26 mouse cellular contexts compared by ENCODE assay signal in genomic region chr6:145710797-145711196, GRCm38 (mm10). TPM values are rescaled to one million over a fixed set of nuclear protein-coding genes. Genes with fewer than 3 reads are reported as not detected.
DNase-seq lines count a peak whose midpoint lies in the region; ATAC-seq and TF ChIP-seq lines count a peak whose summit lies in the region.
"Had no signal": no experiment of that assay in that cellular context is flagged by ENCODE, and none has a peak within 500 bp of the region (broad histone marks: within the 10 kb centered on the region; RNA-seq: fewer than 3 reads in every experiment).

No protein-coding gene starts in this region.

- no peak overlapping the region for H3K4me3 ChIP-seq in kidney, embryonic 16.5 days (ENCODE audit: low read length)
- no peak overlapping the region for H3K4me3 ChIP-seq in liver, postnatal 0 days (ENCODE audit: low read depth, low read length)
- H3K4me3 ChIP-seq in hindbrain, postnatal 0 days (ENCODE audit: low read length), result no peak overlapping the region
- H3K4me3 ChIP-seq: erythroblast, embryonic 14.5 days; heart, embryonic 15.5 days; hindbrain, embryonic 13.5 days; left cerebral cortex, adult 2 months; limb, embryonic 12.5 days; liver, embryonic 13.5 days; midbrain, embryonic 10.5 days; midbrain, embryonic 15.5 days; neural tube, embryonic 15.5 days; stomach, embryonic 15.5 days had no signal

- H3K36me3 ChIP-seq in kidney, embryonic 16.5 days (ENCODE audit: insufficient read depth, low read length), result no peaks in the 10 kb centered on the region
- H3K36me3 ChIP-seq in liver, postnatal 0 days (replicated peaks; ENCODE audit: insufficient read depth, low read length), result no peaks in the 10 kb centered on the region
- no peaks in the 10 kb centered on the region for H3K36me3 ChIP-seq in hindbrain, postnatal 0 days (ENCODE audit: insufficient read depth, low read length)
- H3K36me3 ChIP-seq: heart, embryonic 15.5 days; hindbrain, embryonic 13.5 days; limb, embryonic 12.5 days; liver, embryonic 13.5 days; midbrain, embryonic 10.5 days; midbrain, embryonic 15.5 days; neural tube, embryonic 15.5 days; stomach, embryonic 15.5 days had no signal

- no peak for TF ChIP-seq CTCF in liver, postnatal 0 days (IDR thresholded peaks at IDR 0.05; ENCODE audit: low read depth)
- no peak for TF ChIP-seq CTCF in hindbrain, postnatal 0 days (IDR thresholded peaks at IDR 0.05; ENCODE audit: low read depth)

- H3K27me3 ChIP-seq in kidney, embryonic 16.5 days (ENCODE audit: insufficient read depth, low read length), result no peaks in the 10 kb centered on the region
- no peaks in the 10 kb centered on the region for H3K27me3 ChIP-seq in liver, postnatal 0 days (ENCODE audit: insufficient read depth, low read length)
- no peaks in the 10 kb centered on the region for H3K27me3 ChIP-seq in hindbrain, postnatal 0 days (ENCODE audit: insufficient read depth, low read length)
- H3K27me3 ChIP-seq: heart, embryonic 15.5 days; hindbrain, embryonic 13.5 days; limb, embryonic 12.5 days; liver, embryonic 13.5 days; midbrain, embryonic 15.5 days; neural tube, embryonic 15.5 days; stomach, embryonic 15.5 days had no signal

- H3K4me1 ChIP-seq in kidney, embryonic 16.5 days (ENCODE audit: insufficient read depth, low read length), result peaks cover 8% of the 10 kb centered on the region
- no peaks in the 10 kb centered on the region for H3K4me1 ChIP-seq in liver, postnatal 0 days (ENCODE audit: insufficient read depth)
- peaks cover 7% of the 10 kb centered on the region; the same call in 1 of the 2 replicates for H3K4me1 ChIP-seq in hindbrain, postnatal 0 days (ENCODE audit: insufficient read depth, low read length)
- H3K4me1 ChIP-seq: heart, embryonic 15.5 days; liver, embryonic 13.5 days; stomach, embryonic 15.5 days had no signal

- no peak overlapping the region for H3K4me2 ChIP-seq in kidney, embryonic 16.5 days (replicated peaks; ENCODE audit: low read depth, low read length)
- H3K4me2 ChIP-seq in liver, postnatal 0 days (ENCODE audit: low read depth, low read length), result peak overlapping the region; percentile 38
- H3K4me2 ChIP-seq in hindbrain, postnatal 0 days (ENCODE audit: low read depth, low read length), result no peak overlapping the region
- H3K4me2 ChIP-seq: heart, embryonic 15.5 days; hindbrain, embryonic 13.5 days; limb, embryonic 12.5 days; liver, embryonic 13.5 days; midbrain, embryonic 15.5 days; neural tube, embryonic 15.5 days; stomach, embryonic 15.5 days had no signal

- DNase-seq in kidney, adult 11 months, result peak; percentile 7
- peak; percentile 27 for DNase-seq in liver, postnatal 0 days
- DNase-seq in liver, result no peak
- peak; percentile 32 for DNase-seq in kidney, postnatal 10 days
- no peak for DNase-seq in hindbrain, postnatal 0 days (ENCODE audit: low spot score)
- DNase-seq in gastrocnemius, postnatal 4 days (ENCODE audit: low spot score in 2 of 2), result no peak
- DNase-seq: adrenal gland, postnatal 14 days; liver, embryonic 13.5 days; lung, adult 2 months; lung, postnatal 14 days; retina, postnatal 1 day; right cerebral cortex, postnatal 14 days; thymus, postnatal 14 days had no signal

- no peak for ATAC-seq in kidney, embryonic 16.5 days (ENCODE audit: low FRiP score, low TSS enrichment)
- ATAC-seq in liver, postnatal 0 days, result peak; percentile 61
- ATAC-seq in hindbrain, postnatal 0 days, result no peak
- ATAC-seq: CD4-positive, CD25-positive, alpha-beta regulatory T cell, adult 4 months; forebrain, embryonic 16.5 days; inflammation-experienced regulatory T-cells, adult 6 months; midbrain, embryonic 15.5 days had no signal

- H3K9ac ChIP-seq in kidney, embryonic 16.5 days (replicated peaks; ENCODE audit: low read length), result no peak overlapping the region
- H3K9ac ChIP-seq in liver, postnatal 0 days (replicated peaks), result no peak overlapping the region
- no peak overlapping the region for H3K9ac ChIP-seq in hindbrain, postnatal 0 days (replicated peaks; ENCODE audit: low read length)
- H3K9ac ChIP-seq: heart, embryonic 15.5 days; hindbrain, embryonic 13.5 days; limb, embryonic 12.5 days; liver, embryonic 13.5 days; midbrain, embryonic 15.5 days; neural tube, embryonic 15.5 days; stomach, embryonic 15.5 days had no signal

- no peak overlapping the region for H3K27ac ChIP-seq in kidney, embryonic 16.5 days (ENCODE audit: low read length)
- peak overlapping the region; percentile 79 for H3K27ac ChIP-seq in liver, postnatal 0 days (ENCODE audit: low read depth)
- H3K27ac ChIP-seq in hindbrain, postnatal 0 days, result no peak overlapping the region
- H3K27ac ChIP-seq: heart, embryonic 15.5 days; hindbrain, embryonic 13.5 days; left cerebral cortex, adult 2 months; limb, embryonic 12.5 days; liver, embryonic 13.5 days; midbrain, embryonic 10.5 days; midbrain, embryonic 15.5 days; neural tube, embryonic 15.5 days; stomach, embryonic 15.5 days had no signal

- H3K9me3 ChIP-seq in kidney, embryonic 16.5 days (ENCODE audit: low read length), result no peaks in the 10 kb centered on the region
- no peaks in the 10 kb centered on the region for H3K9me3 ChIP-seq in liver, postnatal 0 days (ENCODE audit: low read length)
- H3K9me3 ChIP-seq in hindbrain, postnatal 0 days (ENCODE audit: low read length), result no peaks in the 10 kb centered on the region
- H3K9me3 ChIP-seq: heart, embryonic 15.5 days; hindbrain, embryonic 13.5 days; limb, embryonic 12.5 days; liver, embryonic 13.5 days; midbrain, embryonic 10.5 days; midbrain, embryonic 15.5 days; neural tube, embryonic 15.5 days; stomach, embryonic 15.5 days had no signal

- TF ChIP-seq EP300 in liver, postnatal 0 days (IDR thresholded peaks at IDR 0.05; ENCODE audit: low read depth), result no peak

- 89% methylated on average over 3 of the region's 3 CpGs for WGBS in kidney, embryonic 16.5 days
- WGBS in liver, postnatal 0 days (ENCODE audit: insufficient replicate concordance), result 83% methylated on average over 3 of the region's 3 CpGs
- 89% methylated on average over 3 of the region's 3 CpGs for WGBS in hindbrain, postnatal 0 days

RNA-seq across cellular contexts. Expression of gene Rassf8, which starts 35.8 kb away (rescaled TPM):
- 4.6 and 5.9 TPM in 2 replicates for polyA plus RNA-seq in kidney, embryonic 16.5 days (2015; fragmentation: Nextera tagmentation; extraction: Ambion mirVana)
- 4.6 and 4.9 TPM in 2 replicates for polyA plus RNA-seq in liver, postnatal 0 days (2015; fragmentation: Nextera tagmentation; extraction: Ambion mirVana)
- total RNA-seq in hindbrain, postnatal 0 days (2014; rRNA removed), result 15.0 and 18.6 TPM in 2 replicates
- polyA plus RNA-seq in hindbrain, postnatal 0 days (2015; fragmentation: Nextera tagmentation; extraction: Ambion mirVana), result 5.5 and 6.5 TPM in 2 replicates
- total RNA-seq in gastrocnemius, postnatal 4 days (2021), result 10 to 100 TPM; 55.0 to 55.6 TPM
- polyA plus RNA-seq: erythroblast, embryonic 14.5 days had no signal

Comparison
In these comparisons a context has a peak if more than half of its experiments do, and no peak if none do; other contexts are left out.
1. DNase-seq: peak in kidney, adult 11 months (single experiment), liver, postnatal 0 days (single experiment) and kidney, postnatal 10 days (single experiment); none in liver (single experiment), hindbrain, postnatal 0 days (single experiment) and gastrocnemius, postnatal 4 days (0 of 2).